In genomic region chr14:120005153-120005552, GRCm38 (mm10) we compare ENCODE assay signal across 12 mouse cellular contexts. TPM values are rescaled to one million over a fixed set of nuclear protein-coding genes. Genes with fewer than 3 reads are reported as not detected.
DNase-seq lines count a peak whose midpoint lies in the region; ATAC-seq and TF ChIP-seq lines count a peak whose summit lies in the region.
"Had no signal": no experiment of that assay in that cellular context is flagged by ENCODE, and none has a peak within 500 bp of the region (broad histone marks: within the 10 kb centered on the region; RNA-seq: fewer than 3 reads in every experiment).

No protein-coding gene starts in this region.

- DNase-seq in cerebellum, adult 2 months, result peak in 1 of 2 experiments; percentile 9
- DNase-seq in cerebellum, adult 18-20 months, result no peak
- peak; percentile 21 for DNase-seq in lung, postnatal 10 days
- no peak for DNase-seq in lung, postnatal 4 days
- peak; percentile 43 for DNase-seq in retina, postnatal 1 day
- DNase-seq in urinary bladder, postnatal 25 days (ENCODE audit: low spot score), result no peak

- no peak for TF ChIP-seq POLR2A in cerebellum, adult 2 months (IDR thresholded peaks at IDR 0.05; ENCODE audit: borderline replicate concordance, insufficient read depth, low read length)

- no peaks in the 10 kb centered on the region for H3K36me3 ChIP-seq in intestine, postnatal 0 days (ENCODE audit: control insufficient read depth, insufficient read depth)
- no peaks in the 10 kb centered on the region for H3K36me3 ChIP-seq in intestine, embryonic 15.5 days
- H3K36me3 ChIP-seq: forebrain, embryonic 12.5 days; midbrain, embryonic 13.5 days had no signal

- ATAC-seq in intestine, postnatal 0 days, result no peak
- ATAC-seq in intestine, embryonic 15.5 days, result no peak
- ATAC-seq: inflammation-experienced regulatory T-cells, adult 6 months; midbrain, embryonic 13.5 days had no signal

- no peak overlapping the region for H3K9ac ChIP-seq in intestine, postnatal 0 days (ENCODE audit: low read depth, low read length)
- no peak overlapping the region for H3K9ac ChIP-seq in intestine, embryonic 15.5 days
- H3K9ac ChIP-seq: forebrain, embryonic 12.5 days; midbrain, embryonic 13.5 days had no signal

- H3K4me2 ChIP-seq in intestine, postnatal 0 days (replicated peaks; ENCODE audit: low read depth), result no peak overlapping the region
- H3K4me2 ChIP-seq in intestine, embryonic 15.5 days (replicated peaks), result no peak overlapping the region
- H3K4me2 ChIP-seq: forebrain, embryonic 12.5 days; midbrain, embryonic 13.5 days had no signal

- H3K4me1 ChIP-seq in cerebellum, adult 2 months (ENCODE audit: control insufficient read depth, insufficient read depth, low read length), result no peaks in the 10 kb centered on the region
- H3K4me1 ChIP-seq in intestine, postnatal 0 days (replicated peaks; ENCODE audit: control insufficient read depth, insufficient read depth, low read length), result no peaks in the 10 kb centered on the region
- no peaks in the 10 kb centered on the region for H3K4me1 ChIP-seq in intestine, embryonic 15.5 days (replicated peaks)
- H3K4me1 ChIP-seq: forebrain, embryonic 12.5 days; midbrain, embryonic 13.5 days had no signal

- peak; percentile 14; the same call in 1 of the 2 replicates for TF ChIP-seq CTCF in cerebellum, adult 2 months (IDR thresholded peaks at IDR 0.05; ENCODE audit: borderline replicate concordance, insufficient read depth, low read depth, low read length)
- peak; percentile 65 for TF ChIP-seq CTCF in intestine, postnatal 0 days (IDR thresholded peaks at IDR 0.05; ENCODE audit: low read depth)

- whole genome bisulfite sequencing in cerebellum, adult 2 months, result 6% methylated on average over 1 of the region's 1 CpGs
- 25% methylated on average over 1 of the region's 1 CpGs for WGBS in intestine, postnatal 0 days
- 24% methylated on average over 1 of the region's 1 CpGs for WGBS in intestine, embryonic 15.5 days

- no peaks in the 10 kb centered on the region for H3K27me3 ChIP-seq in cerebellum, adult 2 months (ENCODE audit: control insufficient read depth, insufficient read depth, low read length)
- no peaks in the 10 kb centered on the region for H3K27me3 ChIP-seq in intestine, postnatal 0 days (replicated peaks; ENCODE audit: control insufficient read depth, insufficient read depth, low read length)
- no peaks in the 10 kb centered on the region for H3K27me3 ChIP-seq in intestine, embryonic 15.5 days (replicated peaks)
- H3K27me3 ChIP-seq: forebrain, embryonic 12.5 days; midbrain, embryonic 13.5 days had no signal

- no peaks in the 10 kb centered on the region for H3K9me3 ChIP-seq in intestine, postnatal 0 days (ENCODE audit: control insufficient read depth)
- no peaks in the 10 kb centered on the region for H3K9me3 ChIP-seq in intestine, embryonic 15.5 days
- H3K9me3 ChIP-seq: forebrain, embryonic 12.5 days; midbrain, embryonic 13.5 days had no signal

- no peak overlapping the region for H3K27ac ChIP-seq in cerebellum, adult 2 months (ENCODE audit: insufficient read depth, low read length)
- H3K27ac ChIP-seq in intestine, postnatal 0 days (ENCODE audit: low read depth, low read length), result no peak overlapping the region
- H3K27ac ChIP-seq in intestine, embryonic 15.5 days, result no peak overlapping the region
- H3K27ac ChIP-seq: forebrain, embryonic 12.5 days; midbrain, embryonic 13.5 days had no signal

- H3K4me3 ChIP-seq in cerebellum, adult 2 months (replicated peaks; ENCODE audit: insufficient read depth, low read depth, low read length), result no peak overlapping the region
- H3K4me3 ChIP-seq in intestine, postnatal 0 days (ENCODE audit: low read depth, low read length), result no peak overlapping the region
- no peak overlapping the region for H3K4me3 ChIP-seq in intestine, embryonic 15.5 days (replicated peaks)
- H3K4me3 ChIP-seq: forebrain, embryonic 12.5 days; midbrain, embryonic 13.5 days had no signal

RNA-seq across cellular contexts. Expression of gene Oxgr1, which starts 37.1 kb away (rescaled TPM):
- polyA plus RNA-seq in cerebellum, adult 2 months (2012; rRNA removed), result 0.05 TPM in 2 replicates
- polyA plus RNA-seq in intestine, postnatal 0 days (2015; fragmentation: Nextera tagmentation; extraction: Ambion mirVana), result not detected in 2 replicates
- 0.05 TPM in 1 of 2 replicates, not detected in the other for polyA plus RNA-seq in intestine, embryonic 15.5 days (2015; fragmentation: Nextera tagmentation; extraction: Ambion mirVana)
- polyA plus RNA-seq: forebrain, embryonic 12.5 days; inflammation-experienced regulatory T-cells, adult 6 months; liver, adult 2 months; midbrain, embryonic 13.5 days had no signal

Comparison
In these comparisons a context has a peak if more than half of its experiments do, and no peak if none do; other contexts are left out.
1. DNase-seq: peak in lung, postnatal 10 days (single experiment) and retina, postnatal 1 day (single experiment); none in cerebellum, adult 18-20 months (0 of 2), lung, postnatal 4 days (0 of 2) and urinary bladder, postnatal 25 days (single experiment).